Mouse (Mus musculus) cortical plate, adult 2 months (tissue): ENCODE results near the gene Eppin. TPM values are rescaled to one million over a fixed set of nuclear protein-coding genes. Genes with fewer than 3 reads are reported as not detected.

Experiments
- H3K27ac ChIP-seq: fragments of 200-500 bp; 2 replicates; pipeline ENCODE4 v1.5.1; 2012; ENCODE audit warnings: low read length, control low read depth, inconsistent platforms; ENCODE audit not compliant: insufficient read depth
- H3K4me1 ChIP-seq: fragments of 200-500 bp; 2 replicates; pipeline ENCODE4 v1.6.1; 2011; ENCODE audit warnings: low read length; ENCODE audit not compliant: control insufficient read depth, insufficient read depth
- H3K4me3 ChIP-seq: fragments of 200-500 bp; 2 replicates; pipeline ENCODE4 v1.5.1; 2011; ENCODE audit warnings: mild to moderate bottlenecking, low read length, control low read depth; ENCODE audit not compliant: insufficient read depth
- CTCF ChIP-seq: fragments of 200-500 bp; IDR thresholded peaks from 2 replicates; pipeline ENCODE4 v1.5.1; 2011; ENCODE audit warnings: mild to moderate bottlenecking, control low read depth, low read length; ENCODE audit not compliant: insufficient read depth; ENCODE audit errors: extremely low read depth
- POLR2A ChIP-seq: fragments of 200-500 bp; IDR thresholded peaks from 2 replicates; pipeline ENCODE4 v1.6.1; 2011; ENCODE audit warnings: mild to moderate bottlenecking, low read length, control low read depth; ENCODE audit not compliant: insufficient read depth; ENCODE audit errors: extremely low read depth
- polyA plus RNA-seq: library from polyadenylated mRNA; depleted of rRNA; stranded (reverse); fragments of >200 nt; gene quantifications from 2 replicates; pipeline ENCODE4 v1.2.3, GENCODE M21; 2012; rRNA removed

Gene Eppin
- polyA plus RNA-seq, 1 experiment = not detected

GRCm38 (mm10) chr2:164542598-164542997, 50.8 kb downstream of the Eppin start:
- no peaks in the 10 kb centered on the region for H3K4me1 ChIP-seq
- TF ChIP-seq POLR2A (no peak), CTCF (no peak)
- H3K4me3 ChIP-seq = no peak overlapping the region
- no peak overlapping the region for H3K27ac ChIP-seq

- no peaks in the 10 kb centered on the region for H3K4me1 ChIP-seq
- no peak overlapping the region for H3K27ac ChIP-seq
- no peak for TF ChIP-seq POLR2A
- TF ChIP-seq CTCF = no peak
- no peak overlapping the region for H3K4me3 ChIP-seq
These were observed 51.3 kb downstream of the Eppin start for GRCm38 (mm10) chr2:164542132-164542531.

DNA sequence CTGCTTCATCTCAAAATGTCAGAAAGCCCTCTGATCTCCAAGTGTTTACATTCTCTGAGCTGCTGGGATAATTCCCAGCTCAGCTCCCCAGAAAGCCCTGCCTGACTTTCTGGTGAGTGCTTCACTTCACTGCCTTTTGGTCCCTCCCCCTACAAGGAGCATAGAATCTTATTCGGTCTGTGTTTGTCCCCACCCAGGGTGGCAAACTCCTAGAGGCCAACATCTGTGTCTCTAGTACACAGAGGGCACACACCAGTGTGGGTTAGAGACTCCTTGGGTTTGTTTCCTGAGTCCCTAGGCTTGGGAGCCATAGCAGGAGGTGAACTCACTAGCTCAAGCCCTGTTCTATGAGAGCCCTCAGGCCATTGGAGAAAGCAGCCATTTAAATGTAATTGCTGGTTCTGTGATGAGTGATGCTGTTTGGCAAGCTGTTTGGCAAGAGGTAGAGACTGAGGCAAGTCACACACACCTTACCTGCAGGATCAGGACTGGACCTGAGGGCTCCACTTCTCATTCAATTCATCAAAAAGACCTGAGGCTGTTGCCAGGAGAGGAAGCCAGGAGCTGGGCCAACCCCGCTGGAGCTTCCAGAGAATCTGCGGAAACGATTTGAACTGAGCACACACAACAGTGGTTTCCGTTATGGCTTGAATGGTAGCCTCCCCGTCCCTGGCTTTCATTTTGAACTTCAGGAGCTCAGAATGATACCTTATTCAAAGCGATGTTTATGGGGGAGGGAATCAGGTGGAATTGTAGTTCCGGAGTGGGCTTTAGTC, 52.6 kb downstream of the Eppin start:
- Histone ChIP-seq H3K4me1 (no peaks in the 10 kb centered on the region), H3K27ac (no peak overlapping the region), H3K4me3 (no peak overlapping the region)
- TF ChIP-seq POLR2A = no peak
- TF ChIP-seq CTCF = no peak

Other genes with a start within 250 kb of the Eppin start
- gene Slpi, start 204.5 kb downstream of the Eppin start, polyA plus RNA-seq = 0.33 and 1.5 TPM in 2 replicates
- gene Rbpjl, start 190.5 kb downstream of the Eppin start, polyA plus RNA-seq = 1.1 and 1.3 TPM in 2 replicates
- 16.2 and 17.4 TPM in 2 replicates for gene Matn4, start 188.4 kb downstream of the Eppin start, polyA plus RNA-seq
- gene Sdc4, start 149.7 kb downstream of the Eppin start, polyA plus RNA-seq = 47.1 and 50.7 TPM in 2 replicates
- 58.1 and 64.5 TPM in 2 replicates for gene Sys1, start 136.6 kb downstream of the Eppin start, polyA plus RNA-seq
- gene Gm20458, start 132.6 kb downstream of the Eppin start, polyA plus RNA-seq = 7.4 and 9.5 TPM in 2 replicates
- not detected in 2 replicates for gene Trp53tg5, start 119.9 kb downstream of the Eppin start, polyA plus RNA-seq
- gene Dbndd2, start 107.5 kb downstream of the Eppin start, polyA plus RNA-seq = 250 and 313 TPM in 2 replicates
- gene Pigt, start 96.1 kb downstream of the Eppin start, polyA plus RNA-seq = 71.6 and 73.6 TPM in 2 replicates
- 0.49 and 1.3 TPM in 2 replicates for gene Wfdc2, start 31.2 kb downstream of the Eppin start, polyA plus RNA-seq
- not detected in 2 replicates for gene Spint3, start 20.1 kb downstream of the Eppin start, polyA plus RNA-seq
- not detected in 2 replicates for gene Wfdc6a, start 8.1 kb downstream of the Eppin start, polyA plus RNA-seq
- gene Wfdc6b, start 19.9 kb upstream of the Eppin start, polyA plus RNA-seq = not detected in 2 replicates
- gene Wfdc8, start 20.0 kb upstream of the Eppin start, polyA plus RNA-seq = not detected in 2 replicates
- not detected in 2 replicates for gene Wfdc16, start 45.2 kb upstream of the Eppin start, polyA plus RNA-seq
- gene Wfdc10, start 62.5 kb upstream of the Eppin start, polyA plus RNA-seq = not detected in 2 replicates
- gene Wfdc9, start 63.0 kb upstream of the Eppin start, polyA plus RNA-seq = not detected in 2 replicates
- gene Wfdc11, start 80.5 kb upstream of the Eppin start, polyA plus RNA-seq = not detected in 2 replicates
- gene Wfdc13, start 91.5 kb upstream of the Eppin start, polyA plus RNA-seq = not detected in 2 replicates
- not detected in 2 replicates for gene Spint4, start 104.9 kb upstream of the Eppin start, polyA plus RNA-seq
- not detected in 2 replicates for gene Spint5, start 121.7 kb upstream of the Eppin start, polyA plus RNA-seq
- 2.4 and 2.6 TPM in 2 replicates for gene Wfdc3, start 152.3 kb upstream of the Eppin start, polyA plus RNA-seq
- 35.5 and 36.4 TPM in 2 replicates for gene Dnttip1, start 152.4 kb upstream of the Eppin start, polyA plus RNA-seq
- gene Ube2c, start 176.3 kb upstream of the Eppin start, polyA plus RNA-seq = 1.4 and 3.0 TPM in 2 replicates
- 1.3 and 1.6 TPM in 2 replicates for gene Tnnc2, start 186.4 kb upstream of the Eppin start, polyA plus RNA-seq
- gene Snx21, start 192.2 kb upstream of the Eppin start, polyA plus RNA-seq = 55.7 and 64.2 TPM in 2 replicates
- gene Acot8, start 211.3 kb upstream of the Eppin start, polyA plus RNA-seq = 29.8 and 30.3 TPM in 2 replicates
- 7.2 and 7.6 TPM in 2 replicates for gene Zswim3, start 211.5 kb upstream of the Eppin start, polyA plus RNA-seq
- 17.0 and 17.3 TPM in 2 replicates for gene Zswim1, start 229.1 kb upstream of the Eppin start, polyA plus RNA-seq
- 0.23 and 0.66 TPM in 2 replicates for gene Spata25, start 234.9 kb upstream of the Eppin start, polyA plus RNA-seq
- gene Ctsa, start 239.3 kb upstream of the Eppin start, polyA plus RNA-seq = 200 and 204 TPM in 2 replicates
- 5.0 and 5.2 TPM in 2 replicates for gene Neurl2, start 239.9 kb upstream of the Eppin start, polyA plus RNA-seq